ENCODE assay signal across 12 mouse cellular contexts in genomic region chr7:38226226-38226625, GRCm38 (mm10). TPM values are rescaled to one million over a fixed set of nuclear protein-coding genes. Genes with fewer than 3 reads are reported as not detected.
DNase-seq lines count a peak whose midpoint lies in the region; ATAC-seq lines count a peak whose summit lies in the region.
"Had no signal": no experiment of that assay in that cellular context is flagged by ENCODE, and none has a peak within 500 bp of the region (broad histone marks: within the 10 kb centered on the region; RNA-seq: fewer than 3 reads in every experiment).

No protein-coding gene starts in this region.

- H3K4me1 ChIP-seq in hindbrain, embryonic 10.5 days (replicated peaks): peaks cover 24% of the 10 kb centered on the region
- H3K4me1 ChIP-seq in hindbrain, embryonic 13.5 days (replicated peaks): peaks cover 17% of the 10 kb centered on the region
- peaks cover 13% of the 10 kb centered on the region for H3K4me1 ChIP-seq in neural tube, embryonic 12.5 days
- peaks cover 11% of the 10 kb centered on the region; the same call in 1 of the 2 replicates for H3K4me1 ChIP-seq in intestine, embryonic 16.5 days (ENCODE audit: control insufficient read depth, insufficient read depth, low read length)
- 0 out of 2 replicates have a peak, but pooled peaks cover 4% of the 10 kb centered on the region for H3K4me1 ChIP-seq in stomach, embryonic 16.5 days (ENCODE audit: control insufficient read depth, insufficient read depth, low read length)

- H3K9me3 ChIP-seq in hindbrain, embryonic 10.5 days: no peaks in the 10 kb centered on the region
- H3K9me3 ChIP-seq in hindbrain, embryonic 13.5 days: no peaks in the 10 kb centered on the region
- H3K9me3 ChIP-seq in neural tube, embryonic 12.5 days: no peaks in the 10 kb centered on the region
- H3K9me3 ChIP-seq in intestine, embryonic 16.5 days (ENCODE audit: control insufficient read depth, low read length): no peaks in the 10 kb centered on the region
- no peaks in the 10 kb centered on the region for H3K9me3 ChIP-seq in stomach, embryonic 16.5 days (replicated peaks; ENCODE audit: control insufficient read depth, low read length)

- H3K4me2 ChIP-seq in hindbrain, embryonic 13.5 days: no peak overlapping the region
- peak overlapping the region; percentile 83; the same call in 1 of the 2 replicates for H3K4me2 ChIP-seq in neural tube, embryonic 12.5 days (replicated peaks)
- peak overlapping the region; percentile 82 for H3K4me2 ChIP-seq in intestine, embryonic 16.5 days (ENCODE audit: low read depth, low read length)
- H3K4me2 ChIP-seq in stomach, embryonic 16.5 days (ENCODE audit: low read depth, low read length): peak overlapping the region; percentile 67

- no peak for DNase-seq in hindbrain, embryonic 10.5 days (ENCODE audit: low spot score)
- DNase-seq in neural tube, embryonic 10.5 days (ENCODE audit: extremely low spot score, low spot score): no peak
- DNase-seq in adrenal gland, postnatal 10 days: no peak
- DNase-seq: adrenal gland, postnatal 25 days; cerebellum, postnatal 14 days; kidney, adult 11 months; right cerebral cortex, postnatal 4 days; thymus, postnatal 25 days had no signal

- no peak overlapping the region for H3K9ac ChIP-seq in hindbrain, embryonic 13.5 days
- no peak overlapping the region for H3K9ac ChIP-seq in neural tube, embryonic 12.5 days
- H3K9ac ChIP-seq in intestine, embryonic 16.5 days (ENCODE audit: low read depth, low read length): no peak overlapping the region
- H3K9ac ChIP-seq in stomach, embryonic 16.5 days (ENCODE audit: low read length): no peak overlapping the region

- peaks cover 21% of the 10 kb centered on the region for H3K27me3 ChIP-seq in hindbrain, embryonic 10.5 days (ENCODE audit: insufficient read depth, poor library complexity, severe bottlenecking)
- H3K27me3 ChIP-seq in hindbrain, embryonic 13.5 days: peaks cover 33% of the 10 kb centered on the region
- H3K27me3 ChIP-seq in neural tube, embryonic 12.5 days (replicated peaks): no peaks in the 10 kb centered on the region
- H3K27me3 ChIP-seq in intestine, embryonic 16.5 days (replicated peaks; ENCODE audit: control insufficient read depth, insufficient read depth, low read length): peaks cover 2% of the 10 kb centered on the region; the same call in 1 of the 2 replicates
- H3K27me3 ChIP-seq in stomach, embryonic 16.5 days (ENCODE audit: control insufficient read depth, insufficient read depth, low read length): no peaks in the 10 kb centered on the region

- H3K27ac ChIP-seq in hindbrain, embryonic 10.5 days: no peak overlapping the region
- no peak overlapping the region for H3K27ac ChIP-seq in hindbrain, embryonic 13.5 days
- no peak overlapping the region for H3K27ac ChIP-seq in neural tube, embryonic 12.5 days
- H3K27ac ChIP-seq in intestine, embryonic 16.5 days (ENCODE audit: low read length): no peak overlapping the region
- H3K27ac ChIP-seq in stomach, embryonic 16.5 days (ENCODE audit: low read length): no peak overlapping the region

- peaks cover 4% of the 10 kb centered on the region for H3K36me3 ChIP-seq in hindbrain, embryonic 10.5 days
- H3K36me3 ChIP-seq in hindbrain, embryonic 13.5 days: no peaks in the 10 kb centered on the region
- H3K36me3 ChIP-seq in neural tube, embryonic 12.5 days: no peaks in the 10 kb centered on the region
- H3K36me3 ChIP-seq in intestine, embryonic 16.5 days (ENCODE audit: control insufficient read depth, insufficient read depth, low read length): no peaks in the 10 kb centered on the region
- no peaks in the 10 kb centered on the region for H3K36me3 ChIP-seq in stomach, embryonic 16.5 days (ENCODE audit: control insufficient read depth, insufficient read depth, low read length)

- ATAC-seq in hindbrain, embryonic 13.5 days (ENCODE audit: low FRiP score): no peak
- ATAC-seq in neural tube, embryonic 12.5 days (ENCODE audit: low FRiP score, low read depth): no peak
- no peak for ATAC-seq in intestine, embryonic 16.5 days
- ATAC-seq in stomach, embryonic 16.5 days (ENCODE audit: insufficient read depth, low FRiP score): no peak

- WGBS in hindbrain, embryonic 10.5 days: 76% methylated on average over 2 of the region's 2 CpGs
- WGBS in hindbrain, embryonic 13.5 days: 89% methylated on average over 2 of the region's 2 CpGs
- 92% methylated on average over 2 of the region's 2 CpGs for WGBS in neural tube, embryonic 12.5 days
- WGBS in intestine, embryonic 16.5 days: 78% methylated on average over 2 of the region's 2 CpGs
- WGBS in stomach, embryonic 16.5 days: 79% methylated on average over 2 of the region's 2 CpGs

- peak overlapping the region; percentile 69; the same call in 1 of the 2 replicates for H3K4me3 ChIP-seq in hindbrain, embryonic 10.5 days
- H3K4me3 ChIP-seq in hindbrain, embryonic 13.5 days: no peak overlapping the region
- no peak overlapping the region for H3K4me3 ChIP-seq in neural tube, embryonic 12.5 days
- peak overlapping the region; percentile 8; the same call in 1 of the 2 replicates for H3K4me3 ChIP-seq in intestine, embryonic 16.5 days (ENCODE audit: low read length)
- H3K4me3 ChIP-seq in stomach, embryonic 16.5 days (replicated peaks; ENCODE audit: low read length): no peak overlapping the region

RNA-seq across cellular contexts. Expression of gene Plekhf1, which starts 1.6 kb away (rescaled TPM):
- 2.5 and 3.2 TPM in 2 replicates for polyA plus RNA-seq in hindbrain, embryonic 10.5 days (2016; fragmentation: Nextera tagmentation; extraction: Ambion mirVana)
- 0.53 and 0.77 TPM in 2 replicates for polyA plus RNA-seq in hindbrain, embryonic 13.5 days (2015; fragmentation: Nextera tagmentation; extraction: Ambion mirVana)
- polyA plus RNA-seq in neural tube, embryonic 12.5 days (2016; fragmentation: Nextera tagmentation; extraction: Ambion mirVana): 1.2 and 1.6 TPM in 2 replicates
- 4.5 and 4.8 TPM in 2 replicates for polyA plus RNA-seq in intestine, embryonic 16.5 days (2015; fragmentation: Nextera tagmentation; extraction: Ambion mirVana)
- 4.0 and 4.1 TPM in 2 replicates for polyA plus RNA-seq in stomach, embryonic 16.5 days (2015; fragmentation: Nextera tagmentation; extraction: Ambion mirVana)
- total RNA-seq in adrenal gland, postnatal 10 days (2021): 1 to 10 TPM; 4.2 to 6.1 TPM

RNA-seq across cellular contexts. Expression of gene 1600014C10Rik, which starts 43.2 kb away (rescaled TPM):
- polyA plus RNA-seq in hindbrain, embryonic 10.5 days (2016; fragmentation: Nextera tagmentation; extraction: Ambion mirVana): 15.1 and 15.2 TPM in 2 replicates
- polyA plus RNA-seq in hindbrain, embryonic 13.5 days (2015; fragmentation: Nextera tagmentation; extraction: Ambion mirVana): 26.1 and 27.5 TPM in 2 replicates
- polyA plus RNA-seq in neural tube, embryonic 12.5 days (2016; fragmentation: Nextera tagmentation; extraction: Ambion mirVana): 20.0 and 20.8 TPM in 2 replicates
- 16.6 TPM in 2 replicates for polyA plus RNA-seq in intestine, embryonic 16.5 days (2015; fragmentation: Nextera tagmentation; extraction: Ambion mirVana)
- 15.9 and 17.0 TPM in 2 replicates for polyA plus RNA-seq in stomach, embryonic 16.5 days (2015; fragmentation: Nextera tagmentation; extraction: Ambion mirVana)
- total RNA-seq in adrenal gland, postnatal 10 days (2021): 10 to 100 TPM; 45.5 to 58.0 TPM

RNA-seq across cellular contexts. Expression of gene Pop4, which starts 45.0 kb away (rescaled TPM):
- 83.2 and 92.3 TPM in 2 replicates for polyA plus RNA-seq in hindbrain, embryonic 10.5 days (2016; fragmentation: Nextera tagmentation; extraction: Ambion mirVana)
- 76.6 and 79.2 TPM in 2 replicates for polyA plus RNA-seq in hindbrain, embryonic 13.5 days (2015; fragmentation: Nextera tagmentation; extraction: Ambion mirVana)
- polyA plus RNA-seq in neural tube, embryonic 12.5 days (2016; fragmentation: Nextera tagmentation; extraction: Ambion mirVana): 80.0 and 85.4 TPM in 2 replicates
- polyA plus RNA-seq in intestine, embryonic 16.5 days (2015; fragmentation: Nextera tagmentation; extraction: Ambion mirVana): 38.4 and 43.7 TPM in 2 replicates
- 41.0 and 47.9 TPM in 2 replicates for polyA plus RNA-seq in stomach, embryonic 16.5 days (2015; fragmentation: Nextera tagmentation; extraction: Ambion mirVana)
- total RNA-seq in adrenal gland, postnatal 10 days (2021): 10 to 100 TPM; 34.4 to 37.7 TPM

Comparison
In these comparisons a context has a peak if more than half of its experiments do, and no peak if none do; other contexts are left out.
1. H3K4me3 ChIP-seq: peak in hindbrain, embryonic 10.5 days (single experiment) and intestine, embryonic 16.5 days (single experiment); none in hindbrain, embryonic 13.5 days (single experiment), neural tube, embryonic 12.5 days (single experiment) and stomach, embryonic 16.5 days (single experiment).